Mouse (Mus musculus): ENCODE data around the gene Eef1akmt4. TPM values are rescaled to one million over a fixed set of nuclear protein-coding genes. Genes with fewer than 3 reads are reported as not detected.

Gene Eef1akmt4
- polyA plus RNA-seq, 1 experiment from 2014 or later: 30.3 TPM

DNA sequence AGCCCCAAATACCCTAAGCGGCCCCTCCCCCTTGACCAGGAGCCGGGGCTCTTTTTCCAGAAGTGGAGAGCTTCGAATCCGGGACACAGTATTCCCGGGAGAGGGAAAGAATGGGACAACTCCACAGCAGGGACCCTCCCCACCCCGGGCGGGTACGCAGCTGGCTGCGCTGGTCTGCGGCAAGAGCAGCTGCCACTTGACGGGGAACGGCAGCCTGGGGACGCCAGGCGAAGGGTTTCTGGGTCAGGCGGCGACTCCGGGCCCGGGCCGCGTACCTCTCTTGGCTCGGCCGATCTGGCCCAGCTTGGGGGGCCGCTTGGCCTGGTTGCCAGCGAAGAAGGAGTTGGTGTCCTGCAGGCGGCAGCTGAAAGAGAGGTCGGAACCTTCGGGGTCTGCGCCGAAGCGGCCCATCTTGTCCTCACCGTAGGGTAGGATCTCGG, 9.4 kb downstream of the Eef1akmt4 start:
- Histone ChIP-seq H3K4me3 (ENCODE audit: low read depth, low read length) (peak overlapping the region; percentile 65), H3K36me3 (ENCODE audit: control insufficient read depth, insufficient read depth, low read length) (no peaks in the 10 kb centered on the region), H3K4me2 (replicated peaks; ENCODE audit: low read depth, low read length) (peak overlapping the region; percentile 98), H3K9me3 (ENCODE audit: control insufficient read depth, low read depth, low read length) (no peaks in the 10 kb centered on the region), H3K4me1 (ENCODE audit: control insufficient read depth, insufficient read depth, low read length) (peaks cover 8% of the 10 kb centered on the region; the same call in 1 of the 2 replicates), H3K27ac (ENCODE audit: low read length) (no peak overlapping the region), H3K27me3 (ENCODE audit: control insufficient read depth, insufficient read depth, low read length) (peaks cover 12% of the 10 kb centered on the region), H3K9ac (replicated peaks; ENCODE audit: low read depth, low read length) (no peak overlapping the region)
- under 1% methylated on average over 32 of the region's 32 CpGs for WGBS
- ATAC-seq (ENCODE audit: insufficient number of reproducible peaks, insufficient read depth, low FRiP score, low read depth): no peak

DNA sequence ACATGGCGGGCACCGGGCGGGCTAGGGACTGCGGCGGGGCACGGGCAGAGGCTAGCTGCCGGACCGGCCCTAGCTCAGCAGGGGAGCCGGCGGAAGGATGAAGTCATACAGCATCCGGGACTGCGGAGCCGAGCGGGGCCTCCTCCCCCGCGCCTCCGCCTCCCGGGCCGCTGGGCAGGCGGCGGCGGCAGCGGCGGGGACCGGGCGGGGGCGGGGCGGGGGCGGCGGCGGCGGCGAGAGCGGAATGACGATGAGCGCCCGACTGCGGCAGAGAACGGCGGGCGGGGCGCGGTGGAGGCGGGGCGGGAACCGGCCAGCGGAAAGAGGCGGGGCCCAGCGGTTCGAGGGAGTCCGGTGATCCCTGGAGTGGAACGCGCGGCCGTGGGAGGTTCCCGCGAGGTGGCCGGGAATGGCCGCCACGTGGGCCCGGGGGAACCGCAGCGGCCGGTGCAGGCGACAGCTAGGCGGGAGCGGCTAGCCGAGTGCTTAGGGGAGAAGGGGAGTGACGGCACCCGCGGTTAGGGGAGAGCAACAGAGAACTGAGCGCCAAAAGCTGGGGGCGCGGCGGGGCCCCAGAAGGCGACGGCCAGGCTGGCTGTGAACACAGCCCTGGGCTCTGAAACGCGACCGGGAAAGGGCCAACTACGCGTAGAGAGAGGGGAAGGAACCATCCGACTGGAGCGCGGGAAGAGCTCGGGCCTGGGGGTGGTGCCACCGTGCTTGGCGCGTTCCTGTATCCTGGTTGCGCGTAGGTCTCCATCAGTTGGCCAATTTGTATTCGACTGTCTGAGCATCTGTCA, 10.0 kb downstream of the Eef1akmt4 start, which contains the start of gene Camk2n2:
Camk2n2 (minus strand) TSS at position 97 of the 800 bp plus-strand sequence.
- H3K27ac ChIP-seq (ENCODE audit: low read length): peak within 1 kb of the TSS; percentile 52; the same call in 1 of the 2 replicates
- peak; percentile 44 for ATAC-seq (ENCODE audit: insufficient number of reproducible peaks, insufficient read depth, low FRiP score, low read depth)
- H3K27me3 ChIP-seq (ENCODE audit: control insufficient read depth, insufficient read depth, low read length): peaks cover 12% of the 10 kb centered on the region
- peak within 1 kb of the TSS; percentile 65 for H3K4me3 ChIP-seq (ENCODE audit: low read depth, low read length)
- H3K9me3 ChIP-seq (ENCODE audit: control insufficient read depth, low read depth, low read length): no peaks in the 10 kb centered on the region
- WGBS: under 1% methylated on average over 82 of the region's 92 CpGs
- peaks cover 8% of the 10 kb centered on the region; the same call in 1 of the 2 replicates for H3K4me1 ChIP-seq (ENCODE audit: control insufficient read depth, insufficient read depth, low read length)
- peak within 1 kb of the TSS; percentile 53 for H3K9ac ChIP-seq (replicated peaks; ENCODE audit: low read depth, low read length)
- no peaks in the 10 kb centered on the region for H3K36me3 ChIP-seq (ENCODE audit: control insufficient read depth, insufficient read depth, low read length)
- H3K4me2 ChIP-seq (replicated peaks; ENCODE audit: low read depth, low read length): peak within 1 kb of the TSS; percentile 98

DNA sequence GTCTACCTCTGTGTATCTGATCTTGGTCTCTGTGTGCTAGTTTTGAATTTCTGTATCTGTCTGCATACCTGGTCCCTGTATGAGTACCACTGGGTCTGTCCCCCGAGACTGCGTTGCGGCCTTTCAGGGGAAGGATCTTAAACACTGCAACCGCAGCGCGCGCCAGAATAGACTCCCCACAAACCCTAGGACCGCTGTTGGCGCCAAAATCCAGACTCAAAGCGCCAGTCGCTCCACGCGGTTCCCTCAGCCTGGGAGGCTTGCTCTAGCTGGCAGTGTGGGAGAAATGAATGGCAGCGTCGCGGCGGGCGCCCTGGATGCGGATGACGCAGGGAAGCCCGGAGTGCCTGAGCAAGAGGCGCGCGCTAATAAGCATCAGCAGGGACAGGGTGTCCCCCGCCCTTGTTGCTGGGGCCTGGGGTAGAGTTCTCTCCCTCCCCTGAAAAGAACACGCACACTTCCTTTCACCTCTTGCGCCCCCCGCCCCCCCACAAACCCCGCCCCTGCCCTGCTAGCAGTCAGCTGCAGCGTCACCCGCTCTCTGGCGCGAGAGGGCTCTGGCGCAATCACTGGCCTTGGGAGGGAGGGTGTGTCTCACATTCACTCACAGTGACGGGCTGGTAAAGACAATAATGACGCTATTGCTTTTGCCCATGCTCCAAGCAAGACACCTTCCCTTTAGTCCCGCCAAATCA, 10.7 kb downstream of the Eef1akmt4 start:
- H3K4me3 ChIP-seq (ENCODE audit: low read depth, low read length): peak overlapping the region; percentile 65
- H3K4me2 ChIP-seq (replicated peaks; ENCODE audit: low read depth, low read length): peak overlapping the region; percentile 98
- ATAC-seq (ENCODE audit: insufficient number of reproducible peaks, insufficient read depth, low FRiP score, low read depth): peak; percentile 54
- WGBS: under 1% methylated on average over 37 of the region's 37 CpGs
- peaks cover 8% of the 10 kb centered on the region; the same call in 1 of the 2 replicates for H3K4me1 ChIP-seq (ENCODE audit: control insufficient read depth, insufficient read depth, low read length)
- H3K9ac ChIP-seq (replicated peaks; ENCODE audit: low read depth, low read length): peak overlapping the region; percentile 53
- H3K9me3 ChIP-seq (ENCODE audit: control insufficient read depth, low read depth, low read length): no peaks in the 10 kb centered on the region
- H3K27ac ChIP-seq (ENCODE audit: low read length): 0 out of 2 replicates have a peak overlapping the region, but pooled peaks have one; percentile 52
- peaks cover 12% of the 10 kb centered on the region for H3K27me3 ChIP-seq (ENCODE audit: control insufficient read depth, insufficient read depth, low read length)
- H3K36me3 ChIP-seq (ENCODE audit: control insufficient read depth, insufficient read depth, low read length): no peaks in the 10 kb centered on the region

DNA sequence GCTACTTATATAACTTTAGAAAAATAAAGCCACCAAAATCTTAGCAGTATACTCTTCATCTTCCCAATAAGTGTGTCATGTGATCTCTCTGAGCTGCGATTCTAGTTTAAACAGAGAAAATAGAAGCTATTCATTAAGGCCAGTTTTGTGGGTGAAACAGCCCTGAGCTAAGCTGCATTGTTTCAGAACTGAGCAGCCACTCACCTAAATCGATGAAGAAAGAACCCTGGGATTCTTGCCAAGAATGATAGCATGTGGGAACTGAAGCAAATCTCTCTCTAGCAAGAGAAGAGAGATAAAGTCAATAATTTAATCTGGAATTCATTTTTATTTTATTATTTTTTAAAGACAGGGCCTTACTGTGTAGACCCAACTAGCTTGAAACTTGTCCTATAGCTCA, 11.8 kb downstream of the Eef1akmt4 start:
- Histone ChIP-seq H3K4me1 (ENCODE audit: control insufficient read depth, insufficient read depth, low read length) (peaks cover 8% of the 10 kb centered on the region; the same call in 1 of the 2 replicates), H3K27me3 (ENCODE audit: control insufficient read depth, insufficient read depth, low read length) (peaks cover 12% of the 10 kb centered on the region), H3K4me3 (ENCODE audit: low read depth, low read length) (no peak overlapping the region), H3K4me2 (replicated peaks; ENCODE audit: low read depth, low read length) (no peak overlapping the region), H3K9ac (replicated peaks; ENCODE audit: low read depth, low read length) (no peak overlapping the region), H3K36me3 (ENCODE audit: control insufficient read depth, insufficient read depth, low read length) (no peaks in the 10 kb centered on the region), H3K27ac (ENCODE audit: low read length) (no peak overlapping the region), H3K9me3 (ENCODE audit: control insufficient read depth, low read depth, low read length) (no peaks in the 10 kb centered on the region)
- 43% methylated on average over 2 of the region's 2 CpGs for WGBS
- ATAC-seq (ENCODE audit: insufficient number of reproducible peaks, insufficient read depth, low FRiP score, low read depth): no peak

DNA sequence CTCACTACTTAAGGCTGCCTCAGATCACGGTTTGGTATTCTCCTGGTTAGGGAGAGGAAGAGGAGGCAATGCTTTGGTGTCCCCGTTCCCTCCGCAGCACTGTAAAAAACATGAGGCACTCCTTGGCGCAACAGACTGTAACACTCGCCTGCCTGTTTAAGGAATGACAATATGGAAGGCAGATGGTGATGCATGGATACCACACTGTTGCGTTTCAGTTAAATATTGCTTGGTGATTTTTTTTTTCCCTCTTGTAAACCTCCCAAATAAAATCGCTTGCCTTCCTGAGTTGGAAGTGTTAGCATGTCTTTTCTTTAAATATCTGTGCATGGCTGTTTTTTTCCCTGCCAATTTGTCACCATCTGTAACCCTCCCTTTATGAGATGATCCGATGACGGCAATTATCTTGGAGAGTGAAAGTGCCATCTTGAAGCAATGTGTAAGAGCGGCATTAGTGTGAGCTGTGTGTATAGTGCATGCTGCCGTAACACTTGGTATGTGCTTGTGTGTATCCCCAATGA, 17.5 kb downstream of the Eef1akmt4 start:
- Histone ChIP-seq H3K4me2 (replicated peaks; ENCODE audit: low read depth, low read length) (no peak overlapping the region), H3K4me1 (ENCODE audit: control insufficient read depth, insufficient read depth, low read length) (no peaks in the 10 kb centered on the region), H3K9me3 (ENCODE audit: control insufficient read depth, low read depth, low read length) (no peaks in the 10 kb centered on the region), H3K36me3 (ENCODE audit: control insufficient read depth, insufficient read depth, low read length) (no peaks in the 10 kb centered on the region), H3K4me3 (ENCODE audit: low read depth, low read length) (no peak overlapping the region), H3K9ac (replicated peaks; ENCODE audit: low read depth, low read length) (no peak overlapping the region), H3K27ac (ENCODE audit: low read length) (no peak overlapping the region), H3K27me3 (ENCODE audit: control insufficient read depth, insufficient read depth, low read length) (0 out of 2 replicates have a peak, but pooled peaks cover 3% of the 10 kb centered on the region)
- WGBS: 54% methylated on average over 11 of the region's 11 CpGs
- ATAC-seq (ENCODE audit: insufficient number of reproducible peaks, insufficient read depth, low FRiP score, low read depth): no peak

DNA sequence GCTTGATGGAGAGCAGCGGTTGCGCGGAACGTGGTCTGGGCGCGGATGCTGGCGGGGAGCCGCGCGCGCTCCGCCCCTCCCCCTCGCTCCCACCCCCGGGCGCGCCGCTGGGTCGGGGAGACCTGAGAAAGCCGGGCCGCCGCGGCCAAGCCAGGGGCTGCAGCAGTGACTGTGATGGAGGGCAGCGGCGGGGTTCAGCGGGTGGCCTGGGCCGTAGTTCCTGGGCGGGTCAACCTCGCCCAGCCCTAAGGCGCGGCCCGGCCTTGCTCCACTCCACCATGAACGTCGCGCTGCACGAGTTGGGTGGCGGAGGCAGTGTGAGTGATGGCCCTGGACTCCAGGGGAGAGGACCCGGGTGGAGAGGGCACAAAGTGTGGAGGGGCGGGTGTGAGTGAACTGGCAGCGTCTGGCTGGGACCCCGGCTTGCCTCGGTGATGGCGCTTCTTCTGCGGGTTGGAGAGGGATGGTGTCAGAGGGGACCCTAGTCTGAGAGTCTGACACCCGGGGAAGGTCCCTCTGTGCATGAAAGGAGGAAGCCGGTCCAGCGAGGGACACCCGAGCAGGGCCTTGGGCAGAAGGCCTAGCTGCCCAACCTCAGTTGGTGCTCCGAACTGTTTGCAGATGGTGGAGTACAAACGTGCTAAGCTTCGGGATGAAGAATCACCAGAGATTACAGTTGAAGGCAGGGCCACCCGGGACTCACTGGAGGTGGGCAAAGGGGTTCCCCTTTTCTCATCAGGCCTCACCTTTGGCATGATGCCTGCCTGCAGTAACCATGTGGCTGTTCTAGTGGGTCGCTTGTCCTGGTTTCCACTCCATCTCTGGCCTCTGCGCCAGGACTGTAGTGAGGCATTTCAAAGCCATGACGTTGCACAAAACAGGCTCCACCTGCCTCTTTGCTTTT, 18.6 kb downstream of the Eef1akmt4 start, which contains the start of gene Ece2:
Ece2 (plus strand) TSS at position 98 of the 904 bp plus-strand sequence.
- Histone ChIP-seq H3K4me3 (ENCODE audit: low read depth, low read length) (peak within 1 kb of the TSS; percentile 46), H3K9ac (replicated peaks; ENCODE audit: low read depth, low read length) (peak within 1 kb of the TSS; percentile 38), H3K9me3 (ENCODE audit: control insufficient read depth, low read depth, low read length) (no peaks in the 10 kb centered on the region), H3K4me1 (ENCODE audit: control insufficient read depth, insufficient read depth, low read length) (no peaks in the 10 kb centered on the region), H3K36me3 (ENCODE audit: control insufficient read depth, insufficient read depth, low read length) (no peaks in the 10 kb centered on the region), H3K27me3 (ENCODE audit: control insufficient read depth, insufficient read depth, low read length) (0 out of 2 replicates have a peak, but pooled peaks cover 3% of the 10 kb centered on the region), H3K4me2 (replicated peaks; ENCODE audit: low read depth, low read length) (peak within 1 kb of the TSS; percentile 85), H3K27ac (ENCODE audit: low read length) (no peak within 1 kb of the TSS)
- ATAC-seq (ENCODE audit: insufficient number of reproducible peaks, insufficient read depth, low FRiP score, low read depth): no peak
- 7% methylated on average over 52 of the region's 54 CpGs for WGBS

DNA sequence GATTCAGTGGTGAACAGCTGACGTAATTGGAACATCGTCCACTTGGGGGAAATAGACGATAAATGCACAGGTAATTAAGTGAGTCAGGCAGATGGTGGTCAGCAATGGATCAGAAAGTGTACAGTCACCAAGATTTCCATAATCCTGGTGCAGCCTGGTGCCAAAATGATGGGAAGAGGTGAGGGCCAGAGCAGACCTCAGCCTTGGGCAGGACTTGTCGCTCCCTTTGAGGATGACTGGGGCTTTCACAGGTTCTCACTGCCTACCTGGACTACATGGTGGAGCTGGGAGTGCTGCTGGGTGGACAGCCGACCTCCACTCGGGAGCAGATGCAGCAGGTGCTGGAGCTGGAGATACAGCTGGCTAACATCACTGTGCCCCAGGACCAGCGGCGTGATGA, 26.0 kb downstream of the Eef1akmt4 start:
- WGBS: 72% methylated on average over 8 of the region's 8 CpGs
- H3K27ac ChIP-seq (ENCODE audit: low read length): no peak overlapping the region
- no peaks in the 10 kb centered on the region for H3K9me3 ChIP-seq (ENCODE audit: control insufficient read depth, low read depth, low read length)
- H3K4me1 ChIP-seq (ENCODE audit: control insufficient read depth, insufficient read depth, low read length): no peaks in the 10 kb centered on the region
- no peak; the same call in 1 of the 2 replicates for ATAC-seq (ENCODE audit: insufficient number of reproducible peaks, insufficient read depth, low FRiP score, low read depth)
- no peaks in the 10 kb centered on the region for H3K36me3 ChIP-seq (ENCODE audit: control insufficient read depth, insufficient read depth, low read length)
- H3K4me2 ChIP-seq (replicated peaks; ENCODE audit: low read depth, low read length): no peak overlapping the region
- H3K4me3 ChIP-seq (ENCODE audit: low read depth, low read length): no peak overlapping the region
- H3K9ac ChIP-seq (replicated peaks; ENCODE audit: low read depth, low read length): no peak overlapping the region
- H3K27me3 ChIP-seq (ENCODE audit: control insufficient read depth, insufficient read depth, low read length): no peaks in the 10 kb centered on the region

All from stomach, embryonic 14.5 days (tissue).